Mouse (Mus musculus): ENCODE results near the gene Tfap2e. TPM values are rescaled to one million over a fixed set of nuclear protein-coding genes. Genes with fewer than 3 reads are reported as not detected.

Tfap2e gene
- polyA plus RNA-seq (2014; fragmentation: Nextera tagmentation; extraction: Ambion mirVana) = not detected in 2 replicates

GRCm38 (mm10) chr4:126736001-126736414 lies at the start of gene Tfap2e:
Gene Tfap2e (minus strand): TSS chr4:126736240.
- Histone ChIP-seq H3K27ac (replicated peaks; ENCODE audit: low read depth, low read length) (no peak within 1 kb of the TSS), H3K4me2 (ENCODE audit: low read depth, severe bottlenecking) (peak within 1 kb of the TSS; percentile 25; the same call in 1 of the 2 replicates), H3K9me3 (ENCODE audit: control insufficient read depth, low read length) (no peaks in the 10 kb centered on the region), H3K36me3 (ENCODE audit: control insufficient read depth, insufficient read depth, low read length) (no peaks in the 10 kb centered on the region), H3K27me3 (ENCODE audit: control insufficient read depth, insufficient read depth, low read length) (peaks cover 77% of the 10 kb centered on the region), H3K4me1 (ENCODE audit: control insufficient read depth, insufficient read depth, low read length) (0 out of 2 replicates have a peak, but pooled peaks cover 3% of the 10 kb centered on the region), H3K9ac (ENCODE audit: low read length) (no peak within 1 kb of the TSS), H3K4me3 (ENCODE audit: low read depth, low read length) (peak within 1 kb of the TSS; percentile 12; the same call in 1 of the 2 replicates)
- DNase-seq (ENCODE audit: low spot score) (peak; percentile 63), ATAC-seq (ENCODE audit: insufficient number of reproducible peaks, low FRiP score, low TSS enrichment, low read depth) (0 out of 2 replicates have a peak, but pooled peaks have one; percentile 49)
- 2% methylated on average over 32 of the region's 32 CpGs for WGBS

GRCm38 (mm10) chr4:126782996-126783395 lies 47.0 kb upstream of the Tfap2e start:
- Histone ChIP-seq H3K4me1 (ENCODE audit: control insufficient read depth, insufficient read depth, low read length) (peaks cover 10% of the 10 kb centered on the region; the same call in 1 of the 2 replicates), H3K36me3 (ENCODE audit: control insufficient read depth, insufficient read depth, low read length) (no peaks in the 10 kb centered on the region), H3K9ac (ENCODE audit: low read length) (no peak overlapping the region), H3K27me3 (ENCODE audit: control insufficient read depth, insufficient read depth, low read length) (no peaks in the 10 kb centered on the region), H3K9me3 (ENCODE audit: control insufficient read depth, low read length) (no peaks in the 10 kb centered on the region), H3K4me2 (ENCODE audit: low read depth, severe bottlenecking) (no peak overlapping the region), H3K27ac (replicated peaks; ENCODE audit: low read depth, low read length) (no peak overlapping the region), H3K4me3 (ENCODE audit: low read depth, low read length) (no peak overlapping the region)
- DNase-seq (ENCODE audit: low spot score) (no peak), ATAC-seq (ENCODE audit: insufficient number of reproducible peaks, low FRiP score, low TSS enrichment, low read depth) (no peak)
- WGBS = 72% methylated on average over 8 of the region's 8 CpGs

- 79% methylated on average over 8 of the region's 8 CpGs for WGBS
- Histone ChIP-seq H3K27ac (replicated peaks; ENCODE audit: low read depth, low read length) (no peak overlapping the region), H3K27me3 (ENCODE audit: control insufficient read depth, insufficient read depth, low read length) (no peaks in the 10 kb centered on the region), H3K4me3 (ENCODE audit: low read depth, low read length) (no peak overlapping the region), H3K36me3 (ENCODE audit: control insufficient read depth, insufficient read depth, low read length) (no peaks in the 10 kb centered on the region), H3K4me1 (ENCODE audit: control insufficient read depth, insufficient read depth, low read length) (peaks cover 10% of the 10 kb centered on the region; the same call in 1 of the 2 replicates), H3K4me2 (ENCODE audit: low read depth, severe bottlenecking) (no peak overlapping the region), H3K9me3 (ENCODE audit: control insufficient read depth, low read length) (no peaks in the 10 kb centered on the region), H3K9ac (ENCODE audit: low read length) (no peak overlapping the region)
- ATAC-seq (ENCODE audit: insufficient number of reproducible peaks, low FRiP score, low TSS enrichment, low read depth) (no peak), DNase-seq (ENCODE audit: low spot score) (no peak)
Measured at GRCm38 (mm10) chr4:126782512-126782911, 46.5 kb upstream of the Tfap2e start.

DNA sequence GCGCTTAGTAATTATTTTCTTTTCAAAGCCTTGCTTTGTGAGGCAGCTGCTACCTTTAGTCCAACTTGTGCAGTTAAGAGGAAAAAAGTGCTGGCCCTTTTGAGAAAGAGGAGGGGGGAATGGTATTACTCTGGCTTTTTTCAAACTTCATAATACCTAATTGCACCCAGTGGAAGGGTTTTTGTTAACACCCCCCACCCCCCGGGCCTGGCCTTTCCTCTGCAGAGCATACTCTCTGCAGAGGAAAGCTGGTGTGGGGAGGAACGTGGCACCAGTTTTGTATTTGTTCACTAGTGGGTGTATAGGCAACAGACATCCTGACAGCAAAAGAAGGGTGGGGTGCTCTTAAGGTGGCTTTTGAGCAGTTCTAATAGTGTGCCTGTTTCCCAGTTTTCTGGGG lies 45.8 kb upstream of the Tfap2e start:
- no peak for ATAC-seq (ENCODE audit: insufficient number of reproducible peaks, low FRiP score, low TSS enrichment, low read depth)
- Histone ChIP-seq H3K27ac (replicated peaks; ENCODE audit: low read depth, low read length) (peak overlapping the region; percentile 63; the same call in 1 of the 2 replicates), H3K9me3 (ENCODE audit: control insufficient read depth, low read length) (no peaks in the 10 kb centered on the region), H3K27me3 (ENCODE audit: control insufficient read depth, insufficient read depth, low read length) (no peaks in the 10 kb centered on the region), H3K4me2 (ENCODE audit: low read depth, severe bottlenecking) (no peak overlapping the region), H3K9ac (ENCODE audit: low read length) (no peak overlapping the region), H3K4me3 (ENCODE audit: low read depth, low read length) (no peak overlapping the region), H3K36me3 (ENCODE audit: control insufficient read depth, insufficient read depth, low read length) (no peaks in the 10 kb centered on the region), H3K4me1 (ENCODE audit: control insufficient read depth, insufficient read depth, low read length) (peaks cover 10% of the 10 kb centered on the region; the same call in 1 of the 2 replicates)
- DNase-seq (ENCODE audit: low spot score) = no peak
- WGBS = 60% methylated on average over 3 of the region's 3 CpGs

- H3K4me1 ChIP-seq (ENCODE audit: control insufficient read depth, insufficient read depth, low read length) = peaks cover 10% of the 10 kb centered on the region; the same call in 1 of the 2 replicates
- WGBS = 67% methylated on average over 12 of the region's 12 CpGs
Measured at GRCm38 (mm10) chr4:126779826-126780775, 44.1 kb upstream of the Tfap2e start.

DNA sequence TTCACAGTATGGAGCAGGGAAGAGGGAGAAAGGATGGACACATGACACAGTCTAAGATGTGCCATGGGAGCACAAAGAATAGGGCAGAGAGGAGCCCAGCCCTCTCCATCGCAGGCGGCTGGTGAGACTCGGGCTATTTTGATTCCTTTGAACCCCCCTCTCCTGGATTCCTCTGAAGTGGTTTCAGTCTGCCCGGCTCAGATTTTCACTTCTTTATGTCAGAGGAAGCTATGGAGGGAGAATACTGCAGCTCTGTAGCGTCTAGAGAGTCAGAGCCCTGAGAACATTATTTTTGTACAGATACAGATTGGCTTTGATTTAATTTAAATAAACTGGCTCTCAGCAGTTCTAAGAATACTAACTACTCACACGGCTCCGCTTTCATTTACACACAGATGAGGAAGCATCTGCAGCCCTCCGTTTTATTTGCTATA lies 43.1 kb upstream of the Tfap2e start:
- no peaks in the 10 kb centered on the region for H3K27me3 ChIP-seq (ENCODE audit: control insufficient read depth, insufficient read depth, low read length)
- H3K27ac ChIP-seq (replicated peaks; ENCODE audit: low read depth, low read length) = no peak overlapping the region
- peaks cover 10% of the 10 kb centered on the region; the same call in 1 of the 2 replicates for H3K4me1 ChIP-seq (ENCODE audit: control insufficient read depth, insufficient read depth, low read length)
- no peak overlapping the region for H3K4me2 ChIP-seq (ENCODE audit: low read depth, severe bottlenecking)
- 48% methylated on average over 8 of the region's 8 CpGs for WGBS
- DNase-seq (ENCODE audit: low spot score) (no peak), ATAC-seq (ENCODE audit: insufficient number of reproducible peaks, low FRiP score, low TSS enrichment, low read depth) (no peak)
- no peak overlapping the region for H3K9ac ChIP-seq (ENCODE audit: low read length)
- no peak overlapping the region for H3K4me3 ChIP-seq (ENCODE audit: low read depth, low read length)
- no peaks in the 10 kb centered on the region for H3K9me3 ChIP-seq (ENCODE audit: control insufficient read depth, low read length)
- H3K36me3 ChIP-seq (ENCODE audit: control insufficient read depth, insufficient read depth, low read length) = no peaks in the 10 kb centered on the region

More at GRCm38 (mm10) chr4:126779826-126780775, 44.1 kb upstream of the Tfap2e start:
- Histone ChIP-seq H3K4me3 (ENCODE audit: low read depth, low read length) (no peak overlapping the region), H3K9ac (ENCODE audit: low read length) (no peak overlapping the region), H3K27me3 (ENCODE audit: control insufficient read depth, insufficient read depth, low read length) (no peaks in the 10 kb centered on the region), H3K27ac (replicated peaks; ENCODE audit: low read depth, low read length) (0 out of 2 replicates have a peak overlapping the region, but pooled peaks have one; percentile 36), H3K4me2 (ENCODE audit: low read depth, severe bottlenecking) (no peak overlapping the region), H3K36me3 (ENCODE audit: control insufficient read depth, insufficient read depth, low read length) (no peaks in the 10 kb centered on the region), H3K9me3 (ENCODE audit: control insufficient read depth, low read length) (no peaks in the 10 kb centered on the region)
- no peak for ATAC-seq (ENCODE audit: insufficient number of reproducible peaks, low FRiP score, low TSS enrichment, low read depth)
- no peak for DNase-seq (ENCODE audit: low spot score)

- Histone ChIP-seq H3K4me1 (ENCODE audit: control insufficient read depth, insufficient read depth, low read length) (0 out of 2 replicates have a peak, but pooled peaks cover 2% of the 10 kb centered on the region), H3K9me3 (ENCODE audit: control insufficient read depth, low read length) (no peaks in the 10 kb centered on the region), H3K9ac (ENCODE audit: low read length) (no peak overlapping the region), H3K27ac (replicated peaks; ENCODE audit: low read depth, low read length) (no peak overlapping the region), H3K27me3 (ENCODE audit: control insufficient read depth, insufficient read depth, low read length) (no peaks in the 10 kb centered on the region), H3K4me2 (ENCODE audit: low read depth, severe bottlenecking) (no peak overlapping the region), H3K36me3 (ENCODE audit: control insufficient read depth, insufficient read depth, low read length) (no peaks in the 10 kb centered on the region), H3K4me3 (ENCODE audit: low read depth, low read length) (no peak overlapping the region)
- ATAC-seq (ENCODE audit: insufficient number of reproducible peaks, low FRiP score, low TSS enrichment, low read depth) (no peak), DNase-seq (ENCODE audit: low spot score) (no peak)
- WGBS = 45% methylated on average over 1 of the region's 1 CpGs
Measured at GRCm38 (mm10) chr4:126775182-126775581, 39.1 kb upstream of the Tfap2e start.

DNA sequence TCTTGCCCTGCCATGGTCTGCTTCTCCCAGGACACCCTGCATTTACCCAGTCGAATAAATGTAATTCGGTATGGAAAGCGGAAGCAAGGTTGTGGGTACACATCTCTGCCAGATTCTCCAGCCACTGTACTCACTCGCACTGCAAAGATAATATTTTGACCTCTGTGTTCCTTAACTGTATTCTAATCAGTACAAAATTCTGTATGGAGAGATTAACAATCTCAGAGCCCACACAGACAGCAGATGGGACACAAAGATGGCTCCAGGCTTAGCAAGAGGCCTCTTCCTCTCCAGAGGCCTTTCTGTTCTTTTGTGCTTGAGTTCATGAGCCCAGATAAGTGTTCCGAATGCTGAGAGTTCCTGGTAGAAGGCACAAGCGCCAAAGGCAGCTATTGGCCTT lies 37.8 kb upstream of the Tfap2e start:
- no peak overlapping the region for H3K4me2 ChIP-seq (ENCODE audit: low read depth, severe bottlenecking)
- no peak overlapping the region for H3K4me3 ChIP-seq (ENCODE audit: low read depth, low read length)
- no peaks in the 10 kb centered on the region for H3K9me3 ChIP-seq (ENCODE audit: control insufficient read depth, low read length)
- WGBS = 92% methylated on average over 6 of the region's 6 CpGs
- no peaks in the 10 kb centered on the region for H3K4me1 ChIP-seq (ENCODE audit: control insufficient read depth, insufficient read depth, low read length)
- H3K36me3 ChIP-seq (ENCODE audit: control insufficient read depth, insufficient read depth, low read length) = no peaks in the 10 kb centered on the region
- H3K27ac ChIP-seq (replicated peaks; ENCODE audit: low read depth, low read length) = no peak overlapping the region
- no peak for DNase-seq (ENCODE audit: low spot score)
- H3K9ac ChIP-seq (ENCODE audit: low read length) = no peak overlapping the region
- H3K27me3 ChIP-seq (ENCODE audit: control insufficient read depth, insufficient read depth, low read length) = no peaks in the 10 kb centered on the region
- ATAC-seq (ENCODE audit: insufficient number of reproducible peaks, low FRiP score, low TSS enrichment, low read depth) = no peak

Measured in limb, embryonic 11.5 days (tissue).